Mouse (Mus musculus) T-helper 17 cell (primary cell): Measurements from ENCODE around the gene Atp6v0a1.

Experiments used
- in situ Hi-C, 2 experiments: fragments of 300-600 bp; cut with MboI, MseI; formaldehyde crosslinking; loops; 1 replicate in 1 of 2; 2 replicates in 1 of 2; pipeline ENCODE4 v1.15.1; 2025; ENCODE audit warnings: high pct_unique_total_duplicates in 2 of 2

Atp6v0a1 gene

DNA sequence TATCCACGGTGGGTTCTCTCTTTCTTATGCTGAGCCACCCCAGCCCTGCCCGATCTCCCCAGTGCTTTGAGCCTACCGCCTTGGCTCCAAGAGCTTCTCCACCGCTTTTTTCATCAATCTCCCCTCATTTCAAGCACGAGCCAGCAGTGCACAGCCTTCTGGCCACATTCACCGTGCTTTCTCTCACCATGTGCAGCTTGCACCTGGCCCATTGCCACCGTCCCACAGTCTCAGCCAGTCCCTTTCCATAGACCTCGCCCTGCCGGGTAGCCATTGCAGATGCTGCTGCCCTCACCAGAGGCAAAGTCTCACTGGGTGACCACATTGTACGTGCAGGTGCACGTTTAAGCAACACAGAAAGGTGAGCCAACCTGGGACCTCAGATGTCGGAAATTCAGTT is 14.1 kb downstream of the Atp6v0a1 start:
- in situ Hi-C loops, result no loop called here

DNA sequence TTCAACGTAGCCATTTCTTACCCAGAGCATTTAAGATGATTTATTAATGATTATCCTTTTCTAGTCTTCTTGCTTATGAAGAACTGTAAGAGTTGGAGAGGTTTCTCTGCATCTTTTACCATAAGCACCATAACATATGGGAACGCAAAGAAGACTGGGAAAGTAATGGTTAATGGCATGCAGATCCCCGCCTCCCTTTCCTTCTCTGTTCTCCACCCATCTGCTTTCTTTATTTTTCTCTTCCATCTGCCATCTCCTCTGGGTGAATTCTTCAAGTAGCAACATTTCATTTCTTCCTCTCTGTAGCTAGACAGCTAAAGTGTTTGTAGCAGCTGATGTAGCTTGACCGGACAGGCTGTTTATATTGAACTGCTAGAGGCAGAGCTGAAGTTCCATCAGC is 14.7 kb downstream of the Atp6v0a1 start:
- in situ Hi-C loops, result no loop called here

DNA sequence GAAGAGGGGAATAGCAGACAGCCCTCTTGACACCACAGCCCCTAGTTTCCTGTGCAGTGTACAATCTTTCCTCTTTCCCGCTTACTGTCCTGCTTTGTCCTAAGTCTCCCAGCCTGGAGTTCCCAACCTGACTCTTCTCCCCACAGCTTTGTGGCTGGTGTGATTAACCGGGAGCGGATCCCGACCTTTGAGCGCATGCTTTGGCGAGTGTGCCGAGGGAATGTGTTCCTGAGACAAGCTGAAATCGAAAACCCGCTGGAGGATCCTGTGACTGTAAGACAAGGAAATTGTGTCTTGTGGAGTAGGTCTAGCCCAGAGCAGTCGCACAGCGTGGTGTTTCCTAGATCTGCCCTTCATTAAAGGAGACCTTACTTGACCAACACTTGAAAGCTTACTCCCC is 17.9 kb downstream of the Atp6v0a1 start:
- in situ Hi-C loops, result loop anchor here in 1 of 2 experiments (25.0 kb wide), 1 partner anchor 1115 kb away; the partner anchor contains the start of genes Gm11565 and Krtap31-1

DNA sequence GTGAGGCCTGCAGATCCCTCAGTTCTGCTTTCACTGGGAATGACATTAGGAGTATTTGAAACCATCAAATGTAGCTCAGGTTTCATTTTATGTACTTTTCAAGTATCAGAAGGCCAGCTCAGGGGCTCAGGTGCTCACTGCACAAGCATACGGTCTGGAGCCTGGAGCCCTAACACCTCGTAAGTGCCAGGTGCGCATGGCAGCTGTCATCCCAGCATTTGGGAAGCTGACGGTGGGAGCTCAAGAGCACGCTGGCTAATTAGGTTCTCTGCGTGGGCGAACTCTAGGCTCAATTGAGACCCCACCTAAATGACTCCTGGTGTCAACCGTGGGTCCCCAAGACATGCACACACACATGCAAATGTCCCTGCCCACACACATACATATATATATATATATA is 20.1 kb downstream of the Atp6v0a1 start:
- in situ Hi-C loops, result loop anchor here in 1 of 2 experiments (25.0 kb wide), 1 partner anchor 1117 kb away; the partner anchor contains the start of genes Gm11565 and Krtap31-1

DNA sequence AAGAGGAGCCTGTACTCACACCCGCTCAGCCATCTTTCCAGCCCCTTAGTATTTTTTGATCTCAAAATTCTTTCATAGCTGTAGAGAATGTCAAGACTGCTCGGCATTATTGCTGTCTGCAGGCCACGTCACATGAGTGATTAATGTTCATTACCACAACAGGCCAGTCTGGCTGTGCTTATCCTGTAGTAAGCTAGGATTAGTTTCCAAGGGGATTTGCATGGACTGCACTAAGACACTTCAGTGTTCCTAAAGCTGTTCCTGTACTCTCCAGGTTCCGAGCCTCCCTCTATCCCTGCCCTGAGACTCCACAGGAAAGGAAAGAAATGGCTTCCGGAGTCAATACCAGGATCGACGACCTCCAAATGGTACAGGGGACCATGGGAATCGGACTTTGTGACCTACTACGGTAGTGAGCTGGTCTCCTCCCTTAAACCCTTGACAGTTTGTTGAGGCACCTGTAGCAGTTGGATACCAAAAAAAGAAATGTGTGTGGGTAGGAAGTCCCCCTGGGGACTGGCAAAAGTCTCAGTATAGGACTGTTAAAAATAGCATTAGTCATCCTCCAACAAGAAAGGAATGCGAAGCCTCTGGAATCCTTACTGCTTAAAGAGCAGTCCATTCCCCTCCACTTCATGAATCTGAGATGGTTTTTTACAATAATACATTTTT is 21.0 kb downstream of the Atp6v0a1 start:
- in situ Hi-C loops, result loop anchor here in 1 of 2 experiments (25.0 kb wide), 1 partner anchor 1118 kb away; the partner anchor contains the start of genes Gm11565 and Krtap31-1

DNA sequence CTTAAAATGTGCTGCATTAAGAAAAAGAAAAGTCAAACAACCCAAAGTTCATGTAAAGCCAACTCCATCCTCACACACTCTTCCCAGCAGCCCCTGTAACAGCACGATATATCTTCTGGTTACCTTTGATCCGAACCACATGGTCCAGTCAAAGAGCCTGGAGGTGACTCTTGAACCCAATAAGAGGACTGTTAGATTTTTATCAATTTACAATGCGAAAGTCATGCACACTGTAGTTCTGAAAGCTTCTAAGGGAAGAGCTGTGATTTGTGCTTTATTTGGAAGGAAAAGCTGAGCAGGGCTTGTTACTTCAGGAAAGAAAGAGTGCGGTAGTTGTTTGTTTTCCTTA is 21.5 kb downstream of the Atp6v0a1 start:
- in situ Hi-C loops, result loop anchor here in 1 of 2 experiments (25.0 kb wide), 1 partner anchor 1118 kb away; the partner anchor contains the start of genes Gm11565 and Krtap31-1

DNA sequence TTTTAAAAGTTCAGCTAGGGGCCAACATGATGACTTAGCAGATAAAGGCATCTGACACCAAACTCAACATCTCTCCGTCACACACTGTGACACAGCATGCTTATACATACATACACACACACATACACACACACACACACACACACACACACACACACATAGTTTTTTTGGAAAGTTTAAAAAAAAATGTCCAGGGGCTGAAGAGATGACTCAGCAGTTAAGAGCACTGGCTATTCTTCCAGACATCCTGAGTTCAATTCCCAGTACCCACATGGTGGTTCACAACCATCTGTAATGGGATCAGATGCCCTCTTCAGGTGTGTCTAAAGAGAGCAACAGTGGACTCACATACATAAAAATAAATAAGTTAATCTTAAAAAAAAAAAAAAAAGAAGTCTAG is 22.2 kb downstream of the Atp6v0a1 start:
- in situ Hi-C loops, result loop anchor here in 1 of 2 experiments (25.0 kb wide), 1 partner anchor 1119 kb away; the partner anchor contains the start of genes Gm11565 and Krtap31-1

DNA sequence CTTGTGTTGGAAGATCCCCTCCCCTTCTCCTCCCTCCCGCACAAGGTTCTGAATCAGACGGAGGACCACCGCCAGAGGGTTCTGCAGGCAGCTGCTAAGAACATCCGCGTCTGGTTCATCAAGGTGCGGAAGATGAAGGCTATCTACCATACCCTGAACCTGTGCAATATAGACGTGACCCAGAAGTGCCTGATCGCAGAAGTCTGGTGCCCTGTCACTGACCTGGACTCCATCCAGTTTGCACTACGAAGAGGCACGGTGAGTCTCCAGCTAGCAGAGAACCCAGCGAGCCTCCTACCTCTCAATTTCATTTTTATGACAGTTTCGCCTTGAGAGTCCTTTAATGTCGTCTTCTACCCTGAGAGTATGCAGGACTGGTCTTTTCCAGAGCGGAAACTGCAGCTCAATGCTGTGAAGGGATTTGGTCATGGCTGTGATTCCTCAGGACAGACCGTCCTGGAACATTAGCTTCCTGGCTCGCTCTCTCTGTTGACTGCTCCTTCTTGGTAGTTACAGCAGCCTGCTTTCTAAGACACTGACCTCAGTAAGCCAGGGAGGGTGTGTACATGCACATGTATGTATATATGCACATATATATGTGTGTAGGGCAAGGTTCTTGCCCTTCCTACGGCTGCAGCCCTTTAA is 24.7 kb downstream of the Atp6v0a1 start:
- in situ Hi-C loops, result loop anchor here in 1 of 2 experiments (25.0 kb wide), 1 partner anchor 1122 kb away; the partner anchor contains the start of genes Gm11565 and Krtap31-1

DNA sequence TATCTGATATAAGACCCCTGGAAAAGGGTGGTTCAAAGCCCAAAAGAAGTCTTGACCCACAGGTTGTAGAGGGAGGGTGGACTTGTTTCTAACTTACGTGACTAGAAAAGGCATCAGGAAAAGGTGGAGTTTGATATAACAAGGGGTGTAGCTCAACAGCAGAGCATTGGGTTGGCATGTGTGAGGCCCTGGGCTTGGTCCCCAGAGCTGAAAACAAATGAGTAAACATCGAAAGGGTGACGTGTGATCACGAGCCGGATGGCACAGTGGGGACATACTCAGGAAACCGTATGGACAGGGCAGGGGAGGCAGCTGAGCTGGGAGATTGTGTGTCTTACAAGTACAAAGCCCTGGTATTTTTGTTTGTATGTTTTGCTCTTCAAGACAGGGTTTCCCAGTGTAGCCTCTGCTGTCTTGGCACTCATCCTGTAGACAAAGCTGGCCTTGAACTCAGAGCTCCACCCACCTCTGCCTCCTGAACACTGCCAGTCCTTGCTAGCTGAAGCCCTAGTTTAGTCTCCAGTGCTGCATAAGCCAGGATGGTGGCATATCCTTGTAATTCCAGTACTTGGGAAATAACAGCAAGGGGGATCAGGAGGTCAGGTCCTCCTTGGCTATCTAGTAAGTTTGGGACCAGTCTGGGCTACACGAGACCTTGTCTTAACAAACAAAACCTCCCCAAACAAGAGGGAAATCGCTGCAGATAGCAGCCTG is 25.5 kb downstream of the Atp6v0a1 start:
- in situ Hi-C loops, result loop anchor here in 1 of 2 experiments (25.0 kb wide), 1 partner anchor 1122 kb away; the partner anchor contains the start of genes Gm11565 and Krtap31-1

DNA sequence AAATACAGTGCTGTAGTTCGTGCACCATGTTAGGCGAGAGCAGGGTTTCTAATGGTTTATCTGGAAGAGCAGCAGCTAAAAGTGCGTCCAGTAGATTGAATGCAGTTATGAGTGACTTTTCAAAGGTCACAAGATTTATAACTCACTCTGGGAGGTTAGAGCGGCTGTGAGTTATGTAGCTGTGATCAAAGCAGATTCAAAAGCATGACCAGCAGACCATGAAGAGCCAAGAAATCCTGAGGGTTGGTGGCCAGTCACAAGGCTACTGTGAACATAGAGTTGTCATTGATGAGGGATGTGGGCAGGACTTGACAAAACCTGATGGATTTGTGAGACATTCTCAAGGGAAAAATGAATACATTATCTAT is 26.1 kb downstream of the Atp6v0a1 start:
- in situ Hi-C loops, result loop anchor here in 1 of 2 experiments (25.0 kb wide), 1 partner anchor 1123 kb away; the partner anchor contains the start of genes Gm11565 and Krtap31-1

DNA sequence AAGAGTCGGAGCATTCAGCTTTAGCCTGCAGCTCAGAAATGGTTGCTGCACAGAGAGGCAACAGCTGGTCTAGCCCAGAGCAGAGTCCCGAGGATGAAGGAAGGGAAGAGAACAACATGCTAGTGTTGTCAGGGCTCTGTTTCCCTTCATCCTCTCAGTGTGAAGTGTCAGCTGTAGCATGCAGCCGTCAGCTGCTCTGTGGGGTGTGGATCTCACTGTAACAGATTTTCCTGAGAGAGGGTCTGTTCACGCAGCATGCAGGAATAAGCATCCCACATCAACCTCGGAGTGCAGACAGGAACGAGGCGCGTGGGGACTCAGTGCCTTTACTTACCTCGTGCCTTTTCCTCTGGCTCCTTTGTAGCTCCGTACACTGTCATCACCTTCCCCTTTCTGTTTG is 28.5 kb downstream of the Atp6v0a1 start:
- in situ Hi-C loops, result loop anchor here in 1 of 2 experiments (25.0 kb wide), 1 partner anchor 1125 kb away; the partner anchor contains the start of genes Gm11565 and Krtap31-1

DNA sequence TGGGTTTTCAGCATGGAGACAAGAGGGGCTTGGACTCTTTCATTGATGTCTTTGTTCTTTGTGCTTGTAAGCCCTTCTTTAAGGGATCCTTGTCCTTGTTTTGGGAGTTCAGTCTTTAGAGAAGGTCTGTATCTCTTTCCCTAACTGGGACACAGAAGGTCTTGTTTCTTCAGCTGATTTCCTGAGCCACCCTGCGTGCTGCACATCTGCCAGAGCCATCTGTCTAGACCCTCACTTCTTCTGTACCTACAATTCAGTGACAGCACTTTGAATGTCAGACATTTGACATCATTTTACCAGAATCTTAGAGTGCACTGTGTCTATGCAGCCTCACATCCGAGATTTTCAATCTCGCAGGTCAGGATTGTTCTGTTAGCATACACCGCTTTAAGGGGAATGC is 36.6 kb downstream of the Atp6v0a1 start:
- in situ Hi-C loops, result loop anchor here in 1 of 2 experiments (25.0 kb wide), 1 partner anchor 1134 kb away; the partner anchor contains the start of genes Gm11565 and Krtap31-1

DNA sequence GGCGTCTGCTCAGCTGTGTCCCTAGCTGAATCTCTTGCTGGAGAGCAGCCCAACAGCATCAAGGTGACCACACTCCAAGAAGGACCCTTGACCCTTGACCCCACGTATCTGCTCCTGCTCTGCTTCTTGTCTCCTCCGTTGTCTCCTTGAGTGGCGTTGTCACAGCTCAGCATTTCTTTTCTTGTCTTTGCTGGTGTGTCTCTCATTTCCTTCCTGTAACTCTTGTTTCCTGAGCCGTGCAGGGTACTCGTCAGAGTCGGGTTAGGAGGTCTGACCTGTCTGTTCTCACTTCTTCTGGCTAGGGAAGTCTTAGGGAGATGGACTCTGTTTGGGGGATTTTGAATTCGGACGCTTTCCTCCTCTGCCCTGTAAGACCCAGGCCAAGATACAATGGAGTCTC is 37.2 kb downstream of the Atp6v0a1 start:
- in situ Hi-C loops, result loop anchor here in 1 of 2 experiments (25.0 kb wide), 1 partner anchor 1134 kb away; the partner anchor contains the start of genes Gm11565 and Krtap31-1

DNA sequence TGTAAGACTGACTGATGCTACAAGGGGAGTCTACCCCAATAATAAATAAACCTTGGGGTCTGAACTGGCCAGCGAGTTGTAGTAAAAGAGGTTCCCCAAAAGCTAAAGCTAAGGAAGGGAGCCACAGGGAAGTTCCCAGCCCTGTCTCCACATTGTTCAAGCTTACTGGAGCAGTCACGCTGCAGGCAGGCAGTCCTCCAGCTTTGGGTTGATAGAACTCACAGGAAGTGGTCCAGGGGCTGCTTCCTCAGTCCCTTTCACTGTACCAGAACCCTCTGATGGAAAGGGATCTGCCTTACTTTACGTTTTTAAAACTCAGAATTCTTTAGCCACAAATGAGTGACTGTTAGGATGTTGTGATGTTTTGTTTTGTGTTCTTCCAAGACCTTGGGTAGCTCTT is 38.2 kb downstream of the Atp6v0a1 start:
- in situ Hi-C loops, result loop anchor here in 1 of 2 experiments (25.0 kb wide), 1 partner anchor 1135 kb away; the partner anchor contains the start of genes Gm11565 and Krtap31-1

DNA sequence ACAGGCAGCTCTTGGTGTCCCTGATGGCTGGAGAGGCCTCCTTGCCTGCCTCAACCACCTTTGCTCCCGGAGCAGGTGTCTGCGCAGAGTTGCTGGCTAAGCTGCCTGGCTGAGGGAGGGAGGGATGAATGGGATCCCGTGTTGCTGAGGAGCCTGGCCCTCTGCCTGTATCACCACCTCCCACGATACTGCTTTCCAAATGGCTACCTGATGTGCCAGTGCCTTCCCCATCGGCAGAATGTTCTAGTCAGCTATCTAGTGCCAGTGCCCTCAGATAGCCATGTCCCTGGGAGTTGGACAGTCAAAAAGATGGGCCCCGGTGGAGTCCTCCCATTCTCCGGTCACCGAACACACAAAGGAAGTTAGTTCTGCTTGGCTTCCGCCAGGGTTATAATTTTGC is 41.1 kb downstream of the Atp6v0a1 start:
- in situ Hi-C loops, result no loop called here

DNA sequence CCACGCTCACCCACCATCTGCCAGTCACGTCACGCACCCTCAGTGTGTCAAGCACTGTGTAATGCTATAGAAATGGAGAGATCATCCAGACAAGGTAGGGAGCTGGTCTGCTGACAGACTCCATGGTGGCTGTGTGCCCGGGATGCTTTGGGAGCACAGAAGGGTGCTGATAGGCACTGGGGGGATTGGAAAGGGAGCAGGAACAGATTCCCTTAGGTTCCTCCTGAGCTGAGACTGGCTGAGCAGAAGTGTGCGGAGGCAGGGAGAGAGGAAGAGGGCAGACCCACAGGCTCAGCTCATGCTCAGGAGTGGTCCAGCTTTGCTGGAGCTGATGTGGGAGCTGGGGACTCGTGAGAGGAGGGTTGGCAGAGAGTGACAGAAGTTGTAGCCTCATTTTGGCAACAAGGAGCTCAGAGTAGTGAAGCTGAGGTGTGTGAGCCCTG is 41.8 kb downstream of the Atp6v0a1 start:
- in situ Hi-C loops, result no loop called here

DNA sequence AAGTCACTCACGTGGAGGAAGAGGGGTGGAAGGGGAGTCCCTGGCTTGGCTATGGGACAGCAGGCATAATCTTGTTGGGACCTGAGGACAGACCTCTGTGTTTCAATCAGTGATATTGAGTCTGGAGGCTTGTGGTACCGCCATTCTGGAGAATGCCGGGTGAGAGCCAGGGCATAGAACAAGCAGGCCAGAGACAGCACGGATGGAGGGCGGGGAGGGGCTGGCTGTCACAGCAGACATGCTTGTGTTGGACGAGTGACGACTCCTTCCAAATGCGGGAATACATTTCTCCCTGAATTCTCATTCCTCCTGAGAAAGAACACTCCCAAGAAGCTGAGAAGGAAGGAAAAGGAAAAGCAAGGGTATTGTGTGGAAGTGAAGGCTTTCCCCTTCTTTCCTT is 42.4 kb downstream of the Atp6v0a1 start:
- in situ Hi-C loops, result no loop called here

DNA sequence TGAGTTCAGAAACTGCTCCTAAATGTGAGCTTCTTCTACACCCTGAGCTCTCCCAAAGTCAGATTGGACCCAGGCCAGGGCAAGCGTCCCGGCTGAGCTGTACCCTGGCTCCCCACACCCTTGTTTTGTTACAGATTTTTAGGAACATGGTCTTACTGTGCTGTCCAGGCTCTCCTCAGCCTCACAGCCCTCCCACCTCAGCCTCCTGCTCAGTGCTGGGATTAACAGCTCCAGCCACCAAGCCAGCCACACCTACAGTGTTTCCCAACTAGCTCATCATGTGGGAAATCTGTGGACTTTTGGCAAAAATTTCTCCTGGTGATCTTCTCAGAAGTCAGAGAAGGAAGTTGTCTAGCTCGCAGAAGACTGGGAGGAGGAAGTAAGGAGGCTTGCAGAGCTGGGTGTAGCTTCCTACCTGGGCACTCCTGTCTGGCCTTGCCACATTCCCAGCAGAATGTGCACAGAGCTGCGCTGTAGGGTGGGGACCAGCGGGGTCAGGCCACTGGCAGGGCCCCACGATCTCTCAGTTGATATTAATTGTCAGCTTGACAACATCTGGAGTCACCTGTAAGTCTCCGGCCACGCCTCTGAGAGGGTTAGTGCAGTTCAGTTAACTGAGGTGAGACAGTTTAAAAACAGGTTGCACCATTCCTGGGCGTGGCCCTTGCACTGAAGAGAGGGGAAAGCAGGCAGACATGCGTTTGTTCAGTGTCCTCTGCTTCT is 43.7 kb downstream of the Atp6v0a1 start:
- in situ Hi-C loops, result no loop called here

DNA sequence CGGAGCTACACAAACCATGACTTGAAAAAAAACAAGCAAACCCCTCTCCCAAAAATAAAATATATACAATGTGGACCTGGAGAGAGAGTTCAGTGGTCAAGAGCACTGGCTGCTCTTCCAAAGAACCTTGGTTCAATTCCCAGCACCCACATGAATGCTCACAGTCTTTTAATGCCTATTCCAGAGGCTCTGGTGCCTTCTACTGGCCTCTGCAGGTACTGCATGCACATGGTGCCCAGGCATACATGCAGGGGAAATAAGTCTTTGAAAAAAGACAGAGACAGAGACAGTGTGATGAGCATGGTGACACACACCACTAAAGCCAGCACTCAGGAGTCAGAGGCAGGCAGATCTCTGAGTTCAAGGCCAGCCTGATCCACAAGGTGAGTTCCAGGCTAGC is 44.7 kb downstream of the Atp6v0a1 start:
- in situ Hi-C loops, result no loop called here

DNA sequence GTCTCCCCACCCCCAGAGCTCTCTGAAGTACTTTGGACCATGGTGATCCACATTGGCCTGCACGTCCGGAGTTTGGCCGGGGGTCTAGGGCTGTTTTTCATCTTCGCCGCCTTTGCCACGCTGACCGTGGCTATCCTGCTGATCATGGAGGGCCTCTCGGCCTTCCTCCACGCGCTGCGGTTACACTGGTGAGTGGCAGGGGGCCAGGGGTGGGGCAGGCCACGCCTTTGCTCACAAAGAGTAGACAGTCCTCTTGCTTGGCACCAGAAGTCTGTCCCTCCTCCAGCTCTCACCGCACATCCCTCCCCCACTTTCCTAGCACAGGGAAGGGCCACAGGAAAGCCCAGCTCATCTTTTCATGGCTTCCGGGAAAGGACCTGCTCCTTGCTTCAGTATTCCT is 46.2 kb downstream of the Atp6v0a1 start:
- in situ Hi-C loops, result loop anchor here in 1 of 2 experiments (5.0 kb wide), 1 partner anchor 73 kb away; no protein-coding TSS in a partner anchor

DNA sequence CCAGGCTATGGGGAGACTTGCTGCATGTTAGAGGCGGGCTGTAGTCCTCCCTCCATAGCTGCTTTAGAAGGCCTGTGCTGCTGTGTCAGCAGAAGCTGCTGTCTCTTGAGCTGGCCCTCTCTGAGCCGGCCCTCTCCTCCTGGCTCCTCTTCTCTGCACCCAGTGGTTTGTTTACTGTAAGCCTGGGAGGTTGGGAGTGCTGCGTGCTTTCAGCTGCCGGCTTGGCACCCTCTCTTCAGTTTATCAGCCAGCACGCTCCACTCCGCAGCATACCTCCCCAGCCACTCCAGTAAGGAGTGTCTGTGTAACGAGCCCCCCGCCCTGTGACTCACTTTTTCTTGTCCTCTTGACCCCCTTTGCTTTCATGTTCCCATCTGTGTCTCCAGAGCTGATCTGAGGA is 47.6 kb downstream of the Atp6v0a1 start:
- in situ Hi-C loops, result loop anchor here in 1 of 2 experiments (5.0 kb wide), 1 partner anchor 75 kb away; no protein-coding TSS in a partner anchor
